9 mouse cellular contexts compared by ENCODE assay signal in genomic region chr5:120502147-120502621, GRCm38 (mm10). TPM values are rescaled to one million over a fixed set of nuclear protein-coding genes. Genes with fewer than 3 reads are reported as not detected.
A peak's percentile ranks its signal among the peaks of the same experiment; 100 is the strongest.
DNase-seq lines count a peak whose midpoint lies in the region; ATAC-seq and TF ChIP-seq lines count a peak whose summit lies in the region.
"Had no signal": no experiment of that assay in that cellular context is flagged by ENCODE, and none has a peak within 500 bp of the region (broad histone marks: within the 10 kb centered on the region; RNA-seq: fewer than 3 reads in every experiment).

No protein-coding gene starts in this region.

- H3K4me1 ChIP-seq in heart, embryonic 11.5 days (ENCODE audit: control insufficient read depth, insufficient read depth, low read length): peaks cover 12% of the 10 kb centered on the region
- H3K4me1 ChIP-seq in ES-E14 (ENCODE audit: control insufficient read depth in 2 of 2, insufficient read depth in 2 of 2, low read length in 2 of 2, poor library complexity in 1 of 2): peaks cover 0 to 1% of the 10 kb centered on the region in 2 experiments; a peak in 2 of 4 replicates
- H3K4me1 ChIP-seq in heart, postnatal 0 days (ENCODE audit: control insufficient read depth, insufficient read depth): peaks cover 15% of the 10 kb centered on the region
- peaks cover 31% of the 10 kb centered on the region for H3K4me1 ChIP-seq in limb, embryonic 15.5 days
- peaks cover 7% of the 10 kb centered on the region; the same call in 1 of the 2 replicates for H3K4me1 ChIP-seq in small intestine, adult 2 months (ENCODE audit: control insufficient read depth, insufficient read depth, insufficient read length, low read length)
- H3K4me1 ChIP-seq in kidney, adult 2 months (ENCODE audit: control insufficient read depth, insufficient read depth, low read length): peaks cover 10% of the 10 kb centered on the region

- H3K27me3 ChIP-seq in heart, embryonic 11.5 days (ENCODE audit: control insufficient read depth, insufficient read depth, low read length): no peaks in the 10 kb centered on the region
- H3K27me3 ChIP-seq in heart, postnatal 0 days (ENCODE audit: control insufficient read depth, insufficient read depth, low read length): no peaks in the 10 kb centered on the region
- H3K27me3 ChIP-seq in limb, embryonic 15.5 days: no peaks in the 10 kb centered on the region
- H3K27me3 ChIP-seq in small intestine, adult 2 months (ENCODE audit: control insufficient read depth, insufficient read depth, low read length): no peaks in the 10 kb centered on the region
- no peaks in the 10 kb centered on the region for H3K27me3 ChIP-seq in kidney, adult 2 months (replicated peaks; ENCODE audit: control insufficient read depth, insufficient read depth, low read length)

- ATAC-seq in heart, embryonic 11.5 days (replicated peaks; ENCODE audit: insufficient number of reproducible peaks, low FRiP score, low TSS enrichment): no peak
- no peak for ATAC-seq in heart, postnatal 0 days (ENCODE audit: insufficient read depth, low read depth)
- no peak for ATAC-seq in limb, embryonic 15.5 days (ENCODE audit: insufficient number of reproducible peaks, low FRiP score, low TSS enrichment, low read depth)

- no peak overlapping the region for H3K27ac ChIP-seq in heart, embryonic 11.5 days (ENCODE audit: low read depth, low read length)
- no peak overlapping the region for H3K27ac ChIP-seq in ES-E14 (ENCODE audit: insufficient read depth, low read depth, low read length, poor library complexity, severe bottlenecking)
- H3K27ac ChIP-seq in heart, postnatal 0 days (ENCODE audit: low read depth): no peak overlapping the region
- H3K27ac ChIP-seq in limb, embryonic 15.5 days: no peak overlapping the region
- no peak overlapping the region for H3K27ac ChIP-seq in small intestine, adult 2 months (ENCODE audit: insufficient read depth, low read depth, low read length)
- H3K27ac ChIP-seq in kidney, adult 2 months (ENCODE audit: insufficient read depth, low read depth, low read length): no peak overlapping the region

- intact Hi-C loops in heart, postnatal 36 days (cut with DNase I): loop anchor here (2.0 to 10.0 kb wide), 2 partner anchors 243 to 311 kb away; partner anchors contain the start of genes Oas1c and Oas2

- DNase-seq in heart, postnatal 36 days: no peak
- DNase-seq in ES-E14 (ENCODE audit: low read depth, low spot score): no peak
- no peak for DNase-seq in heart, postnatal 0 days (ENCODE audit: low spot score)
- no peak for DNase-seq in kidney, adult 2 months
- no peak for DNase-seq in thymus, adult 18-20 months

- in situ Hi-C loops in ES-E14 (cut with MboI; ENCODE audit: low sequenced_read_pairs in 2 of 2, unreplicated experiment in 2 of 2): no loop called here

- H3K36me3 ChIP-seq in heart, embryonic 11.5 days (ENCODE audit: control insufficient read depth, insufficient read depth, low read length): no peaks in the 10 kb centered on the region
- peaks cover 2% of the 10 kb centered on the region; the same call in 1 of the 2 replicates for H3K36me3 ChIP-seq in ES-E14 (ENCODE audit: control insufficient read depth, insufficient read depth, low read length, poor library complexity, severe bottlenecking)
- H3K36me3 ChIP-seq in heart, postnatal 0 days (replicated peaks; ENCODE audit: control insufficient read depth, insufficient read depth, low read length): peaks cover 14% of the 10 kb centered on the region; the same call in 1 of the 2 replicates
- H3K36me3 ChIP-seq in limb, embryonic 15.5 days: 0 out of 2 replicates have a peak, but pooled peaks cover 6% of the 10 kb centered on the region
- 0 out of 2 replicates have a peak, but pooled peaks cover 1% of the 10 kb centered on the region for H3K36me3 ChIP-seq in small intestine, adult 2 months (ENCODE audit: control insufficient read depth, insufficient read depth, low read length)
- H3K36me3 ChIP-seq in kidney, adult 2 months (ENCODE audit: control insufficient read depth, insufficient read depth, low read length): no peaks in the 10 kb centered on the region

- TF ChIP-seq POLR2A in small intestine, adult 2 months (IDR thresholded peaks at IDR 0.05; ENCODE audit: low read depth, low read length): no peak
- no peak for TF ChIP-seq POLR2A in kidney, adult 2 months (IDR thresholded peaks at IDR 0.05; ENCODE audit: low read depth, low read length)

- 61% methylated on average over 9 of the region's 9 CpGs for WGBS in heart, embryonic 11.5 days (ENCODE audit: insufficient replicate concordance)
- WGBS in heart, postnatal 0 days: 52% methylated on average over 9 of the region's 9 CpGs
- WGBS in limb, embryonic 15.5 days: 59% methylated on average over 9 of the region's 9 CpGs
- WGBS in small intestine, adult 2 months: 58% methylated on average over 9 of the region's 9 CpGs
- WGBS in kidney, adult 2 months: 63% methylated on average over 9 of the region's 9 CpGs

- no peak for TF ChIP-seq CTCF in heart, postnatal 0 days (IDR thresholded peaks at IDR 0.05; ENCODE audit: low read depth)
- TF ChIP-seq CTCF in small intestine, adult 2 months (IDR thresholded peaks at IDR 0.05; ENCODE audit: extremely low read depth, insufficient read length, insufficient replicate concordance, low read depth, low read length): no peak
- TF ChIP-seq CTCF in kidney, adult 2 months (conservative IDR thresholded peaks at IDR 0.05; ENCODE audit: insufficient read depth, insufficient read length, low read depth, low read length): no peak

- peak overlapping the region; percentile 71 for H3K4me3 ChIP-seq in heart, embryonic 11.5 days (ENCODE audit: low read depth, low read length)
- H3K4me3 ChIP-seq in ES-E14 (ENCODE audit: insufficient read depth in 1 of 2, low read depth in 1 of 2, low read length in 2 of 2, poor library complexity in 1 of 2, severe bottlenecking in 1 of 2): peak overlapping the region; percentile 72 to 85
- peak overlapping the region; percentile 93 for H3K4me3 ChIP-seq in heart, postnatal 0 days (ENCODE audit: low read depth, low read length)
- peak overlapping the region; percentile 81 for H3K4me3 ChIP-seq in limb, embryonic 15.5 days
- H3K4me3 ChIP-seq in small intestine, adult 2 months (ENCODE audit: low read depth, low read length): peak overlapping the region; percentile 91
- H3K4me3 ChIP-seq in kidney, adult 2 months (ENCODE audit: insufficient read depth, low read depth, low read length): no peak overlapping the region

- H3K9ac ChIP-seq in heart, embryonic 11.5 days (ENCODE audit: low read depth, low read length): peak overlapping the region; percentile 74; the same call in 1 of the 2 replicates
- H3K9ac ChIP-seq in ES-E14 (ENCODE audit: insufficient read depth, low read depth, low read length, poor library complexity, severe bottlenecking): peak overlapping the region; percentile 93
- H3K9ac ChIP-seq in heart, postnatal 0 days (replicated peaks; ENCODE audit: low read depth, low read length): peak overlapping the region; percentile 83; the same call in 1 of the 2 replicates
- H3K9ac ChIP-seq in limb, embryonic 15.5 days: 0 out of 2 replicates have a peak overlapping the region, but pooled peaks have one; percentile 83

- no peaks in the 10 kb centered on the region for H3K9me3 ChIP-seq in heart, embryonic 11.5 days (replicated peaks; ENCODE audit: control insufficient read depth, low read length)
- H3K9me3 ChIP-seq in ES-E14 (ENCODE audit: control insufficient read depth, insufficient read depth, low read depth, low read length): no peaks in the 10 kb centered on the region
- no peaks in the 10 kb centered on the region for H3K9me3 ChIP-seq in heart, postnatal 0 days (replicated peaks; ENCODE audit: control insufficient read depth, low read length)
- no peaks in the 10 kb centered on the region for H3K9me3 ChIP-seq in limb, embryonic 15.5 days

- H3K4me2 ChIP-seq in heart, embryonic 11.5 days: peak overlapping the region; percentile 94
- peak overlapping the region; percentile 98 for H3K4me2 ChIP-seq in heart, postnatal 0 days (ENCODE audit: low read depth, low read length)
- H3K4me2 ChIP-seq in limb, embryonic 15.5 days: peak overlapping the region; percentile 91

- TF ChIP-seq EP300 in heart, postnatal 0 days (IDR thresholded peaks at IDR 0.05; ENCODE audit: low read depth): no peak

RNA-seq across cellular contexts. Expression of gene Plbd2, which starts 1.2 kb away (rescaled TPM):
- 28.7 and 30.0 TPM in 2 replicates for polyA plus RNA-seq in heart, embryonic 11.5 days (2014; fragmentation: Nextera tagmentation; extraction: Ambion mirVana)
- total RNA-seq in heart, postnatal 36 days (2021): 10 to 100 TPM; 37.3 to 49.8 TPM
- total RNA-seq in ES-E14 (2012; rRNA removed): 35.3 and 59.2 TPM in 2 replicates
- total RNA-seq in heart, postnatal 0 days (2014; rRNA removed; ENCODE audit: low replicate concordance): 38.1 and 38.3 TPM in 2 replicates
- 43.9 and 47.2 TPM in 2 replicates for polyA plus RNA-seq in heart, postnatal 0 days (2015; fragmentation: Nextera tagmentation; extraction: Ambion mirVana)
- 58.9 and 63.4 TPM in 2 replicates for polyA plus RNA-seq in limb, embryonic 15.5 days (2015; fragmentation: Nextera tagmentation; extraction: Ambion mirVana)
- polyA plus RNA-seq in small intestine, adult 2 months (2012; rRNA removed): 19.9 and 24.3 TPM in 2 replicates
- polyA plus RNA-seq in kidney, adult 2 months (2012; rRNA removed): 48.1 and 49.3 TPM in 2 replicates

RNA-seq across cellular contexts. Expression of gene Slc8b1, which starts 8.8 kb away (rescaled TPM):
- polyA plus RNA-seq in heart, embryonic 11.5 days (2014; fragmentation: Nextera tagmentation; extraction: Ambion mirVana): 1.6 and 2.1 TPM in 2 replicates
- 10 to 100 TPM; 12.5 to 13.9 TPM for total RNA-seq in heart, postnatal 36 days (2021)
- total RNA-seq in ES-E14 (2012; rRNA removed): 20.5 and 34.5 TPM in 2 replicates
- 4.2 and 16.0 TPM in 2 replicates for total RNA-seq in heart, postnatal 0 days (2014; rRNA removed; ENCODE audit: low replicate concordance)
- polyA plus RNA-seq in heart, postnatal 0 days (2015; fragmentation: Nextera tagmentation; extraction: Ambion mirVana): 3.4 and 3.6 TPM in 2 replicates
- 12.0 and 13.4 TPM in 2 replicates for polyA plus RNA-seq in limb, embryonic 15.5 days (2015; fragmentation: Nextera tagmentation; extraction: Ambion mirVana)
- polyA plus RNA-seq in small intestine, adult 2 months (2012; rRNA removed): 8.0 and 12.1 TPM in 2 replicates
- polyA plus RNA-seq in kidney, adult 2 months (2012; rRNA removed): 23.0 and 25.8 TPM in 2 replicates

RNA-seq across cellular contexts. Expression of gene Sds, which starts 25.9 kb away (rescaled TPM):
- polyA plus RNA-seq in heart, embryonic 11.5 days (2014; fragmentation: Nextera tagmentation; extraction: Ambion mirVana): 0.18 TPM in 1 of 2 replicates, not detected in the other
- total RNA-seq in heart, postnatal 36 days (2021): 1 to 10 TPM; 1.2 to 2.2 TPM
- 0.22 TPM in 1 of 2 replicates, not detected in the other for total RNA-seq in ES-E14 (2012; rRNA removed)
- not detected in 2 replicates for total RNA-seq in heart, postnatal 0 days (2014; rRNA removed; ENCODE audit: low replicate concordance)
- not detected in 2 replicates for polyA plus RNA-seq in heart, postnatal 0 days (2015; fragmentation: Nextera tagmentation; extraction: Ambion mirVana)
- 0.24 TPM in 1 of 2 replicates, not detected in the other for polyA plus RNA-seq in limb, embryonic 15.5 days (2015; fragmentation: Nextera tagmentation; extraction: Ambion mirVana)
- not detected in 2 replicates for polyA plus RNA-seq in small intestine, adult 2 months (2012; rRNA removed)
- polyA plus RNA-seq in kidney, adult 2 months (2012; rRNA removed): not detected in 2 replicates
- polyA plus RNA-seq: large intestine, adult 2 months had no signal

RNA-seq across cellular contexts. Expression of gene Sdsl, which starts 29.6 kb away (rescaled TPM):
- polyA plus RNA-seq in heart, embryonic 11.5 days (2014; fragmentation: Nextera tagmentation; extraction: Ambion mirVana): 6.6 and 8.6 TPM in 2 replicates
- 1 to 10 TPM; 8.3 to 9.1 TPM for total RNA-seq in heart, postnatal 36 days (2021)
- total RNA-seq in ES-E14 (2012; rRNA removed): 0.67 TPM in 1 of 2 replicates, not detected in the other
- 17.0 and 30.3 TPM in 2 replicates for total RNA-seq in heart, postnatal 0 days (2014; rRNA removed; ENCODE audit: low replicate concordance)
- polyA plus RNA-seq in heart, postnatal 0 days (2015; fragmentation: Nextera tagmentation; extraction: Ambion mirVana): 20.7 TPM in 2 replicates
- polyA plus RNA-seq in limb, embryonic 15.5 days (2015; fragmentation: Nextera tagmentation; extraction: Ambion mirVana): 0.57 and 0.95 TPM in 2 replicates
- polyA plus RNA-seq in small intestine, adult 2 months (2012; rRNA removed): 27.3 and 46.4 TPM in 2 replicates
- 9.9 and 10.0 TPM in 2 replicates for polyA plus RNA-seq in kidney, adult 2 months (2012; rRNA removed)
